Mouse (Mus musculus): ENCODE results near the gene Slc6a20a. TPM values are rescaled to one million over a fixed set of nuclear protein-coding genes. Genes with fewer than 3 reads are reported as not detected.

The Slc6a20a gene
- total RNA-seq, 2 experiments from 2014 or later, result 15.5 to 17.5 TPM

DNA sequence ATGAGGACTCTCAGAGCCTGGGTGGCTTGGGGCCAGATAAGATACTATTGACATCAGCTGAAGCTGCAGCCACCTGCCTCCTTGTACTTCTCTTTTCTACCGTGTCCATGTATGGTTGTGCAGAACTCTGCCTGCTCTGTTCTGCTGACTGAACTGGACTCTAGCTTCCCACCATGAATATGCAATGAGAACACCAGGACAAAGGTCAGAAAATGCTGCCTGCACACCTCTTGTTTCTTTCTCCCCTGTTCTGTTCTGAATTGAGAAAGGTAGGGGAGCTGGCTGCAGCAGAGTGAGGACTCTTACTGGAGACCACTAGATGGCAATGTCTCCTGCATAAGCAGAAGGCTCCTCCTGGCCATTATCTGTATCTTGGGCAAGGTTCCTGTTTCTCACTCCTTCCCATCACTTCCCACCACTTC lies 40.0 kb downstream of the Slc6a20a start:
- peak; percentile 11 to 28 for DNase-seq (ENCODE audit: low spot score in 2 of 2)

GRCm38 (mm10) chr9:123638231-123638630 lies 40.5 kb downstream of the Slc6a20a start:
- no peak for DNase-seq (ENCODE audit: low spot score in 2 of 2)

- no peak for DNase-seq (ENCODE audit: low spot score in 2 of 2)
Observed at GRCm38 (mm10) chr9:123636771-123637170, 41.9 kb downstream of the Slc6a20a start.

- DNase-seq (ENCODE audit: low spot score in 2 of 2), result no peak
Observed at GRCm38 (mm10) chr9:123632993-123633392, 45.7 kb downstream of the Slc6a20a start.

- DNase-seq (ENCODE audit: low spot score in 2 of 2), result no peak
Observed at GRCm38 (mm10) chr9:123632281-123632680, 46.4 kb downstream of the Slc6a20a start, which contains the start of gene Slc6a20b. Slc6a20b (minus strand) TSS chr9:123632565.

GRCm38 (mm10) chr9:123631666-123632065 lies 47.0 kb downstream of the Slc6a20a start:
- DNase-seq (ENCODE audit: low spot score in 2 of 2), result no peak

GRCm38 (mm10) chr9:123625821-123626220 lies 52.9 kb downstream of the Slc6a20a start:
- DNase-seq (ENCODE audit: low spot score in 2 of 2), result no peak

- DNase-seq (ENCODE audit: low spot score in 2 of 2), result no peak
Observed at GRCm38 (mm10) chr9:123624741-123625140, 53.9 kb downstream of the Slc6a20a start.

GRCm38 (mm10) chr9:123620311-123621098 lies 58.2 kb downstream of the Slc6a20a start:
- DNase-seq (ENCODE audit: low spot score in 2 of 2), result no peak

DNA sequence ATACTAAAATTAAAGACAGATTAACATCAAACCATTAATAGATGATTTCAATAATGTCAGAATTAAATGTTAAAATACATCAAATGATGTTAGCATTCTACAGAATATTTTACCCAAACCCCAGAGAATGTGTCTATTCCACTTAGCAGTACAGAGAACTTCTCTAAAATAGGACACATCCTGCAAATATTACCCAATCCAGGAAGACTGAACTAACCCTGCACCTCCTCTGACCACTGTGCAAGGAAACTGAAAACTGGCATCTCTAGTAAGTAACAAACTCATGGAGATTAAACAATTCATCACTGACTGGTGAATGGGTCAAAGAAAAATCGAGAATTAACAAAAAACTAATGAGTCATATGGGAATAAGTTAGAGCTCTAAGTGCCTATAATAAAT lies 77.2 kb downstream of the Slc6a20a start:
- DNase-seq (ENCODE audit: low spot score in 2 of 2), result no peak

DNA sequence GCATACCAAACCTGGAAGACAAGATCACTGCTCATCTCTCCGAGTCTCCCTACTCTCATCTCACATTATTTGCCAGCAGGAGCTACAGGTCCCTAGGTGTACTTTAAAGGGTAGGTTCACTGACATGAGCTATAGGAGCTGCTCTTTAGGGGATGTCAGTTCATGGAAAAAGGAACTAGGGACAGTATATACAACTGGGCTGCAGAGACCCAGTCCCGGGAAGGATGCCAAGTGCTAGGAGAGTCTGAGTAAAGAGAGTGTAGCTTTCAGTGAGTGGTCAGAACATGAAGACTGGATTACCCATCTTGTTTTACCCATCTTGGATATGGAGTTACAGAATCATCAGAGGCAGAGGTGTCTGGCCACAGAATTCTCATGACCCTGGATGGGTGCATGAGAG lies 81.3 kb downstream of the Slc6a20a start:
- no peak for DNase-seq (ENCODE audit: low spot score in 2 of 2)

DNA sequence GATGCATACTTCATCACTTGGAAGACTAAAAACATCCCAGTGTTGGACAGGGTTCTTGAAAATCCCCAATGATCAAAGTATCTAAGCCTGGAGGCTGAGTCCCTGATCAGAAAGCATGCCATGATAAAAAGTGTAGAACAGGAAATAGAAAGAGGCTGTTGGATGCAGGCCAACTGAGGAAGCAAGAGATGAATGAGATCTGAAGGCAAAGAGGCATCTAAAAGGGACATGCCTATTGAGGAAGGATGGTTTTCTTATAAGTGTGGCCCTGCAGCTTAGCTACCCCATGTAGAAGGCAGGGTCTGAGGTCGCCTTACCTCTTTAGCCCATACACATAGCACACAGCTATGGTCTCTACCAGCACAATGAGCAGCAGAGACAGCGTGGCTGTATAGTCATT lies 81.8 kb downstream of the Slc6a20a start:
- DNase-seq (ENCODE audit: low spot score in 2 of 2), result no peak

DNA sequence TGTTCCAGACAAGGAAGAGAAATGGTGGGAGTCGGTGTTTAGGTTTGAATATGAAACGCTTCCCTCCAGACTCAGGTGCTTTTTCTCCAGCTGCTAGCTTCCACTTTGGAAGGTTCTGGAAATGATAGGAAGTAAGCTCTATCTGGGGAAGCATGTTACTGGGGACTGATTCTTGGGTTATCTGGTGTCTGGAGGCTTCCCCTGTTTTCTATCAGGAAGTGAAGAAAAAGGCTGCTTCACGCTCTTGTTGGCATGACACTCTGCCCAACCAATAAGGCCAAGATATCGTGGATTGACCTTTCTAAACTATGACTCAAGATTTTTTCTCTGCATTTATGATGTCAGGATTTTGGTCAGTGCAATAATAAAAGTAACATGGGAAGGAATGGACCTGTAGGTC lies 83.5 kb downstream of the Slc6a20a start:
- DNase-seq (ENCODE audit: low spot score in 2 of 2), result no peak

DNA sequence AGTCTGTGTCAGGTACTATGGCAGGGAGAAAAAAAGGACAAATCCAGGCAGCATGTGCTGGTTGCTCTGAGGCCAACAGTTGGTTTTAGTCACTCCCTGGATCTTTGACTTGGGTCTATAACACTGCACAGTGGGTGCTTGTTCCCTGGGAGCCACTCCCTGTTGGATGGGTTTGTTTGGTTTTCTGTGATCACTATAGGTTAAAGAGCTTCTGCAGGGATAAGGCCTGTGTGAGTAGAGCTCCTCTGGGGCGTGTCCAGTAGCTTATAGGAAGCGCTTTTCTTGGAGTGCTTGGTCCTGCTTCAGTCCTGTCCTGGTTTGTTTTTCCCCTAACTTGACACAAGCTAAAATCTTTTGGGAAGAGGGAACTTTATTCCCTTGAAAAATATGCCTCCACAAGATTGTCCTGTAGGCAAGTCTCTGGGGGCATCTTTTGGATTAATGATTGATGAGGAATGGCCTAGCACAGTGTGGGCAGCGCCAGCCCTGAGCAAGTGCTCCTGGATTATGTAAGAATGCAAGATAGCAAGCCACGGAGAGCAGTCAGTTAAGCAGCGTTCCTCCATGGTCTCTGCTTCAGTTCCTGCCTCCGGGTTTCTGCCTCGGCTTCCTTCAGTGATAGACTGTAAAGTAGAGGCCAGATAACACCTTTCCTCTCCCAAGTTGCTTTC lies 89.3 kb downstream of the Slc6a20a start:
- DNase-seq (ENCODE audit: low spot score in 2 of 2), result no peak

Other genes with a start within 250 kb of the Slc6a20a start
- 10 to 100 TPM in 1 of 2 experiments, 1 to 10 TPM in 1; 8.2 to 11.3 TPM for gene Limd1, start 200.2 kb downstream of the Slc6a20a start, total RNA-seq (2021)
- 10 to 100 TPM; 47.5 to 52.2 TPM for gene Sacm1l, start 149.1 kb downstream of the Slc6a20a start, total RNA-seq (2021)
- under 1 TPM; 0.55 to 0.69 TPM for gene Slc6a20b, start 46.3 kb downstream of the Slc6a20a start, total RNA-seq (2021)
- under 1 TPM in 1 of 2 experiments, not detected in 1; 0.16 TPM for gene Ccr9, start 446 bp downstream of the Slc6a20a start, total RNA-seq (2021)
- 10 to 100 TPM; 60.3 to 64.3 TPM for gene Lztfl1, start 38.8 kb upstream of the Slc6a20a start, total RNA-seq (2021)
- gene Cxcr6, start 127.6 kb upstream of the Slc6a20a start, total RNA-seq (2021), result not detected
- gene Fyco1, start 173.0 kb upstream of the Slc6a20a start, total RNA-seq (2021), result 10 to 100 TPM; 29.6 to 30.4 TPM
- gene Xcr1, start 183.1 kb upstream of the Slc6a20a start, total RNA-seq (2021), result not detected